Mouse (Mus musculus) stomach, embryonic 14.5 days (tissue): ENCODE results near the gene Gm2056. TPM values are rescaled to one million over a fixed set of nuclear protein-coding genes. Genes with fewer than 3 reads are reported as not detected.

Source experiments
- polyA plus RNA-seq: library from polyadenylated mRNA; unstranded; fragments of >200 nt; fragmentation: Nextera tagmentation; extraction: Ambion mirVana; gene quantifications from 2 replicates; pipeline ENCODE4 v1.2.1, GENCODE M21; 2014

Gene Gm2056
- polyA plus RNA-seq, 1 experiment from 2014 or later: not detected

Other genes with a start within 250 kb of the Gm2056 start
- gene Gm21936, start 231.5 kb upstream of the Gm2056 start, polyA plus RNA-seq: not detected in 2 replicates
- not detected in 2 replicates for gene BB287469, start 210.4 kb upstream of the Gm2056 start, polyA plus RNA-seq
- not detected in 2 replicates for gene Gm2001, start 184.7 kb upstream of the Gm2056 start, polyA plus RNA-seq
- not detected in 2 replicates for gene Gm2016, start 152.9 kb upstream of the Gm2056 start, polyA plus RNA-seq
- not detected in 2 replicates for gene Gm2022, start 131.6 kb upstream of the Gm2056 start, polyA plus RNA-seq
- gene Gm2035, start 107.1 kb upstream of the Gm2056 start, polyA plus RNA-seq: not detected in 2 replicates
- not detected in 2 replicates for gene Gm2042, start 72.9 kb upstream of the Gm2056 start, polyA plus RNA-seq
- gene Gm2075, start 15.2 kb upstream of the Gm2056 start, polyA plus RNA-seq: not detected in 2 replicates
- not detected in 2 replicates for gene Gm6803, start 8.2 kb upstream of the Gm2056 start, polyA plus RNA-seq
- gene Gm16368, start 56.7 kb downstream of the Gm2056 start, polyA plus RNA-seq: not detected in 2 replicates
- not detected in 2 replicates for gene Gm10436, start 155.1 kb downstream of the Gm2056 start, polyA plus RNA-seq
- gene Gm8332, start 223.1 kb downstream of the Gm2056 start, polyA plus RNA-seq: not detected in 2 replicates
- gene Gm5662, start 247.5 kb downstream of the Gm2056 start, polyA plus RNA-seq: not detected in 2 replicates